In the genomic region with DNA sequence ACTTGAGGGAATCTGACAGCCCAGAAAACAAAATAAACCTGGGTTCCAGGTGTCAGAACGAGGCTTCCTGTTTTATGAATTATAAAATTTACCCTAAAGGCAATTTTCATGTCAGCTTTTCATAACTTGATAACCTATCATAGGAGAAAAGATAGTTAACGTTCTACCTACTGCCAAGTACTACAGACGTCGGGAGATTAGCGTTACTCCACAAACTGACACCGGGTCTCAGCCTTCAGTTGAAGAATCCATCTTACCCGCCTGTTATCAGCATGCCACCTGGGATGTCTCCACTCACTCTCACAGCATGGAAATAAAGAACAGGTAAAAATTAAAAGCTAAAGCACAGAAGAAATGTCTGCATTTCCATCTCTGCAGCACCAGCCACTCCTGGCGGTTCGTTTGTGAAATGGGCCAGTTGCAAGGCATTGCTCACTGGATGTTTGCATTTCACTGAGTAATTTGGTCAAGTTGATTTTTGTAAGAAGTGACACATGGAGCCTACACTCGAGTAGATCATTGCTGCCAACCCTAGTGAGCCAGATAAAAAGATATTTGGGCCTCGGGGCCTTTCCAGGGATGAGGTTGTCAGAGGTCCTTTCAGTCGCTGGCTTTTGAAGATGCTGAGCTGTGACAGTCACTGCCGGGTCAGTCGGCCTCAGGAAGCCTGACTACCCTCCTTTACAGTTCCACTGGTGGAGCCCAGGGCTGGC, we compare ENCODE assay signal across 20 mouse cellular contexts. TPM values are rescaled to one million over a fixed set of nuclear protein-coding genes. Genes with fewer than 3 reads are reported as not detected.
A peak's percentile ranks its signal among the peaks of the same experiment; 100 is the strongest.
DNase-seq lines count a peak whose midpoint lies in the region; ATAC-seq lines count a peak whose summit lies in the region.
"Had no signal": no experiment of that assay in that cellular context is flagged by ENCODE, and none has a peak within 500 bp of the region (broad histone marks: within the 10 kb centered on the region; RNA-seq: fewer than 3 reads in every experiment).

No protein-coding gene starts in this region.

- H3K36me3 ChIP-seq in kidney, embryonic 15.5 days: no peaks in the 10 kb centered on the region
- H3K36me3 ChIP-seq: embryonic facial prominence, embryonic 10.5 days; hindbrain, embryonic 15.5 days had no signal

- H3K4me3 ChIP-seq in kidney, embryonic 15.5 days (replicated peaks): no peak overlapping the region
- H3K4me3 ChIP-seq: embryonic facial prominence, embryonic 10.5 days; heart, adult 2 months; heart, embryonic 12.5 days; hindbrain, embryonic 15.5 days had no signal

- H3K4me2 ChIP-seq in kidney, embryonic 15.5 days: no peak overlapping the region
- H3K4me2 ChIP-seq: heart, embryonic 12.5 days; hindbrain, embryonic 15.5 days had no signal

- peaks cover 5% of the 10 kb centered on the region for H3K4me1 ChIP-seq in kidney, embryonic 15.5 days
- H3K4me1 ChIP-seq: embryonic facial prominence, embryonic 10.5 days; hindbrain, embryonic 15.5 days had no signal

- no peaks in the 10 kb centered on the region for H3K9me3 ChIP-seq in kidney, embryonic 15.5 days (replicated peaks)
- H3K9me3 ChIP-seq: embryonic facial prominence, embryonic 10.5 days; hindbrain, embryonic 15.5 days had no signal

- H3K27ac ChIP-seq in kidney, embryonic 15.5 days: no peak overlapping the region
- H3K27ac ChIP-seq: embryonic facial prominence, embryonic 10.5 days; heart, adult 2 months; hindbrain, embryonic 15.5 days had no signal

- no peaks in the 10 kb centered on the region for H3K27me3 ChIP-seq in kidney, embryonic 15.5 days
- H3K27me3 ChIP-seq: heart, embryonic 12.5 days; hindbrain, embryonic 15.5 days; Patski had no signal

- 74% methylated on average over 14 of the region's 14 CpGs for WGBS in kidney, embryonic 15.5 days

- no peak for ATAC-seq in kidney, embryonic 15.5 days (replicated peaks; ENCODE audit: low FRiP score)
- ATAC-seq in megakaryocyte progenitor cell, adult 5-6 weeks (replicated peaks; ENCODE audit: poor library complexity): peak; percentile 22; the same call in 1 of the 2 replicates
- ATAC-seq: activated CD4-positive, CD25-positive, alpha-beta regulatory T cell, adult 4 months; forebrain, embryonic 14.5 days; inflammation-experienced regulatory T-cells, adult 6 months; Patski had no signal

- H3K9ac ChIP-seq in kidney, embryonic 15.5 days: no peak overlapping the region
- H3K9ac ChIP-seq: heart, embryonic 12.5 days; hindbrain, embryonic 15.5 days had no signal

- peak; percentile 3 for DNase-seq in kidney, postnatal 10 days
- DNase-seq in retina, postnatal 1 day: peak; percentile 80
- no peak for DNase-seq in retina, embryonic 14.5 days (ENCODE audit: low spot score)
- no peak for DNase-seq in ovary, postnatal 14 days (ENCODE audit: low spot score)
- DNase-seq: adrenal gland, postnatal 14 days; cerebellum, adult 18-20 months; cerebellum, adult 9-11 months; cerebellum, postnatal 36 days; gastrocnemius, postnatal 36 days; heart, adult 2 months; heart, postnatal 36 days had no signal

RNA-seq across cellular contexts. Expression of a gene that starts 9.6 kb away (rescaled TPM):
- 6.0 and 13.2 TPM in 2 replicates for polyA plus RNA-seq in kidney, embryonic 15.5 days (2015; fragmentation: Nextera tagmentation; extraction: Ambion mirVana)
- 1.1 and 3.4 TPM in 2 replicates for total RNA-seq in megakaryocyte progenitor cell, adult 5-6 weeks (2015)
- 1.2 and 2.1 TPM in 2 replicates for total RNA-seq in megakaryocyte progenitor cell, adult 5-6 weeks (2017)
- polyA plus RNA-seq: activated CD4-positive, CD25-positive, alpha-beta regulatory T cell, adult 4 months; inflammation-experienced regulatory T-cells, adult 6 months had no signal

Comparison
In these comparisons a context has a peak if more than half of its experiments do, and no peak if none do; other contexts are left out.
1. DNase-seq: peak in kidney, postnatal 10 days (single experiment) and retina, postnatal 1 day (single experiment); none in retina, embryonic 14.5 days (single experiment) and ovary, postnatal 14 days (single experiment).